Mouse (Mus musculus) hindlimb bud, embryonic 11.5 days (tissue): ENCODE data around the gene Epha6.

ENCODE experiments used
- DNase-seq: peaks from one replicate; pipeline ENCODE4 v3.0.0-alpha.2; 2012; ENCODE audit warnings: low read depth, low spot score; ENCODE audit errors: extremely low spot score

Gene Epha6

DNA sequence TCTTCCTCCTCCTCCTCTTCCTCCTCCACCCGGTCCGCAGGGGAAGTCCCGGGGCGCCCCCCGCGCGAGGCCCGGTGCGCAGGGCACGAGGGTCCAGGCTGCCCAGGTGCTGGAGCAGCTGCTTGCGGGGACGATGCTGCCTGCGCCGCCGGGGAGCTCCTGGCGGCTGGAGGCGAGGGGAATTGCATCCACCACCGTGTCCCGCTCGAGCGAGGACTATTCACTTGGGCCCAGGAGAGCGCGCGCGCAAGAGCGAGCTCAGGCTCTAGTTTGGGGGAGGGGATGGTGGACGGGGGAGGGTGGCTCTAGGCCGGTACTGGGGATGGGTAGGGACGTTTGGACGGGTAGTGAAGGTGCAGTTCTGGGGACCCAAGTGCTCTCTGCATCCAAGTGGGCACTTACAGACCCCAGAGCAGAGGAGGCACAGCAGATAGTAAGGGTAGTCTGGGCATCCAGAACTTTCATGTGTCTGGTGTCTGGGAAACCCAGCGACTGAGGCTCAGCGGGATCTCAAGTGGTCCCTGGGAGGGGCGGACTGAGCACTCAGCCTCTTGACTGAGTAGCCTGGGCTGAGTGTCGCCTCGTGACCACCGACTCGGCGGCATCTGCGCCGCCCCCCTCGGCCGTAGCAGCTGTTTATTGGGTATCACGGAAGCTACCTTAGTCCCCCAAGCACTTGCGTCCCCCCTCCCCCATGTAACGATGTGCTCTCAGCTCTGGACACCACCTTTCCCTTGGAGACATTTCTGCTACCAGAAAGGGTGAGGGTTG, at the start of gene Epha6:
Gene Epha6, minus strand, starts transcription at position 471 of the 771 bp plus-strand sequence.
- DNase-seq, result no peak

DNA sequence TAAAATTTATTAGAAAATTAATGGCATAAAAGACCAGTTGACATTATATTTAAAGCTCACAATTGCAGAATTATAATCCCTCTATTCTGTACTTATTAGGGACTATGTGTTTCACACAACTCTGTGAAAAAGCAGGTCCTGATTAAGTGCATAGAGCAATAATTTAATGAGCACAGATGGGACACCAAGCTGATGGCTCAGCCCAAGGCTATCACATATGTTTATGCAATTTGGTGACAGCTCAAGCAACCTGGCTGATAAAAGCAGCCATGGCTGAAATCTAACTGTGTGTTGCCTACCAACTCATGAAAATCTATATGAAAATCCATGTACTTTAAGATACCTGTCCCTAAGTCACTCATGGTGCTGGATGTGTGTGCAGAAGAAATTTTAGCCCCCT, 46.4 kb upstream of the Epha6 start:
- DNase-seq, result no peak

DNA sequence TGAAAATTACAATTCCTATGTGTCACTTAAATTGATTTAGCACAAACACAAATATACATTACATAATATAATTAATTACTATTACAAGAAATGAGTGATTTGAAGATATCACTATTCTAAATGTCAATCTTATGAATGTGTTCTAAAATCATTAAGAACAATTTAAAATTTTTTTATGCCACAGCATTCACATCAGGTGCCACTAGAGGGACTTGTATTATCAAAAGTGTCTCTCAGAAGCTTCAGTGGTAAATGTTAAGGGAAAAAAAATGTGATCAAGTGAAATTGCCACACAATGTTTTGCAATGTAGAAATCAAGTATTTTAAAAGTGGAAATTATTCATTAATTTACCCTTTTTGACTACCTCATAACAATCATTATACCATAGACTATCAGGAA, 22.8 kb upstream of the Epha6 start:
- no peak for DNase-seq

- peak; percentile 16 for DNase-seq
Observed at GRCm38 (mm10) chr16:60605832-60606583, 677 bp upstream of the Epha6 start.

GRCm38 (mm10) chr16:60604613-60605012, 718 bp downstream of the Epha6 start:
- DNase-seq, result no peak

DNA sequence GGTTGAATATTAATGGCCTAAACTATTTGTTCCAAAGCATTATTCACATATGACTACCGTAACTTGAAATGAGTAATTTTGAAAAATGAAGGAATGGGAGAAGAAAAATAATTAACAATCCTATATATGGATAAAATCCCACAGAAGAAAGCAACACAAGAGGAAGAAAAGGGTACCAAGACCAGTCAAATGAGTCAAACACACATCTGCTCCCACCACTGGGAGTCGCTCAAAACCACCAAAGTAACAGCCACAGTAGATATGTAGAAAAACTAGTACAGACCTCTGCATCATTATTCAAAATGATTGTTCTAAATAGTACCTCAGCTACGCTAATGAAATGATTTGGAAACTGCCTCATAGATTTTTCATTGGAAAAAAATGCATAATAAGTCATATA, 20.0 kb downstream of the Epha6 start:
- no peak for DNase-seq

DNA sequence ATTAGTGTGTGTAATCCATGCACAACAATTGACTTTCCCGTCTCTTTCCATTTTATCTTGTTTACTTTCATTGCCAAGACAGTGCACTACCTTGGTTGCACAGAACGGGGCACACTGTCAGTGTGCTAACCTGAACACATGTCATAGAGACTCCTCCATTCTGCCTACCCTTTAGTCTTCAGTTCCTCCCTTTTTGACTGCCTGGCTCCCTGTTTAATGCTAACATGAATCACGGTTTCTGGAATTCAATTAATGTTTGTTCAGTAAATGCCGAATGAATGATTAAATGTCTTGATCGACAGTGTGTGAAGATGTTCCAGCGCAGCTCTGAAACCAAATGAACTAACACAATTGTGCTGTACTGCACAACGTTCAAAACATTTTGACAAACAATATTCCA, 20.6 kb downstream of the Epha6 start:
- DNase-seq, result no peak

DNA sequence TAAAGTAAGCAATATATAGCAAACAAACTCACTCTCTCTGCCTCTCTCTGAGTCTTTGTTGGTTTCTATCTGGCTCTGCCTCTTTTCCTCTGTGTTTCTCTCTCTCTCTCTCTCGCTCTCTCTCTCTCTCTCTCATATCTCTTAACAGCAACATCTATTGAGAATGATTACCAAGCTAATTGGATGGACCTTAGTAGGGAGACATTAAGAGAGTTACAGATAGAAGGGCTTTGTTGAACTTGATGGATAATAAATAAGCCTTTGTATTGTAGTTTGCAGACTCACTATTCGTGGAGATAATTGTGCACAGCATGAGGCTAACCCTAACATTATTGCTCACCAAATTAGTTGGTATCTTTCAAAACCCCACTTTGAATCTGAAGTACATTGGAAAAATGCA, 34.8 kb downstream of the Epha6 start:
- DNase-seq, result no peak

DNA sequence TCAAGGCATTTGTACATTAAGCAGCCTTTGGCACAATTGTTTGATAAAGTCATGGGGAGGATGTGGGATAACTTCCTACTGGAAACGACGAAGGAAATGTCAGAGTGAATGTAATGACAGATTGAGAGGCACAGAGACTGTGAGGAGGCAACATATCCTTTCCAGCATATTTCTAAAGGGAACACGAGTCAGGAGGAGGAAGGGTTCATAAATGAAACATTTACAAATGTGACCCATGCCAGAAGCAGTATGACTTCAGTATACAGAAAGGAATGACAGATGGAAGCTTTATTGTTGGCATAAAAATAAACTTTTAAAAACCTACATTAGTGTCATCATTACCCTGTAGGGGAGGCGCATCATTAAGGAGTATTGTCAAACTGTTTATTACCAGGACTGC, 60.9 kb downstream of the Epha6 start:
- DNase-seq, result no peak

DNA sequence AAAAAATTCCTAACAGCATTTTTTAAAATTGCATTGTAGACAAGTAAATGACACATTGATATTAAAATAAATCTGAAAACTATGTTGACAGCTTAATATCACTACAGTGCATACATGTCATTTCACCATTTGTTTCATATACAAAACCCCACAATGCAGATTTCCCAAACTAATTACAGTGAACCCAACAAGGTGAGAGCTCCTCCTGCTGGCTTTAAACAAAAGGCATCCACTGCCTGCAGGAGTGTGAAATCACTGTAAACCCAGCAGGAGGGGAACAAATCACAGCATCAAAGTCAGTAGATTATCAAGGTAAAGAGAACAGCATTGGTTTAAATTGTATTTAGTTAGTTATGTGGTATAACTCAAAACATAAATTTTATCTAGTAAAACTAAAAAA, 67.1 kb downstream of the Epha6 start:
- DNase-seq, result no peak

- DNase-seq, result no peak
Observed at GRCm38 (mm10) chr16:60509707-60510106, 95.6 kb downstream of the Epha6 start.

DNA sequence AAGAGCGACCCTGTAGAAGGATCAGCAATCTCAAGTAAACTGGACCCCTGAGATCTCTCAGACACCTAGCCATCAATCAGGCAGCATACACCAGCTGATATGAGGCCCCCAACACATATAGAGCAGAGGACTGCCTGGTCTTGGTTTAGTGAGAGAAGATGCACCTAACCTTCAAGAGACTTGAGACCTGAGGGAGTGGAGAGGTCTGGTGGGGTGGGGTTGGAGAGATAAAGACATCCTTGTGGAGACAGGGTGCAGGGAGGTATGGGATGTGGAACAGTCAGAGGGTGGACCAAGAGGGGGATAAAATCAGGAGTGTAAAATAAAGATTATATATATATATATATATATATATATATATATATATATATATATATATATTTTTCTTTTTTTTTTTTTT, 105.8 kb downstream of the Epha6 start:
- no peak for DNase-seq

GRCm38 (mm10) chr16:60475776-60476175, 129.6 kb downstream of the Epha6 start:
- DNase-seq, result no peak

- no peak for DNase-seq
Observed at GRCm38 (mm10) chr16:60468200-60468785, 137.0 kb downstream of the Epha6 start.

- DNase-seq, result no peak
Observed at GRCm38 (mm10) chr16:60435283-60435682, 170.0 kb downstream of the Epha6 start.

- no peak for DNase-seq
Observed at GRCm38 (mm10) chr16:60434241-60434640, 171.1 kb downstream of the Epha6 start.

DNA sequence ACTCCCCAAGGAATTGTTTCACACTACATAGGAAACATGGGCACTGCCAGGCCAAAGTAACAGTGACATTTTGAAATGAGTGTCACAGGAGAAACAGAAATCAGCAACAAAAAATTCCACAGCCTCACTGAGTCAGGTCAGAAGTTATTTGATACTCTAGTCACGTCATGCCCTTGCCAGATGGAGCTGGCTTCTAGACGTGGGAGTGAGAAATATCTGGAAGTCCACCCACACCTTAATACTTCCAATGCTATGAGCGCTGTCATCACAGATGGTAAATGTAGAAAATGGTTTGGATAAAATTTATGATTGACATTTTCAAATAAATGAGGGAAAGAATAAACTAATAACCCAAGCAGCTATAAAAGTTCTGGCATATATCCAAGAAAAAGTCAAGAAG, 210.0 kb downstream of the Epha6 start:
- no peak for DNase-seq

DNA sequence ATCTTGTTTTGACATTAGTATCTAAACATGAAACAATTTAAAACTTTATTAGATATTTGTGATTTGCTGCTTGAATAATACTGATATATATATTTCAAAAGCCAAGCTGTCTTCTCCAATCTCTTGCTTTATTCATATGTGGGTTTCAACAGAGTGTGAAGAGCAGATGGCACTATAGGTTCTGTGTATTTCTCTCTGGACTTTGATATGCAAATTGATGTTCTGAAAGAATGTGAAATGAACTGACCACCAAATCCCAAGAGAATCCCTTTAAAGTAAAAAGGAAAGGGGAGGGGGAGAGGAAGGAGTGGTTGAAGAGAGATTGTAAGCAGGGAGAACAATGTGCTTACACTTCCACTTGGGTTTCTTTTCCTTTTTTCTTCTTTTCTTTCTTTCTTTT, 212.4 kb downstream of the Epha6 start:
- no peak for DNase-seq

DNA sequence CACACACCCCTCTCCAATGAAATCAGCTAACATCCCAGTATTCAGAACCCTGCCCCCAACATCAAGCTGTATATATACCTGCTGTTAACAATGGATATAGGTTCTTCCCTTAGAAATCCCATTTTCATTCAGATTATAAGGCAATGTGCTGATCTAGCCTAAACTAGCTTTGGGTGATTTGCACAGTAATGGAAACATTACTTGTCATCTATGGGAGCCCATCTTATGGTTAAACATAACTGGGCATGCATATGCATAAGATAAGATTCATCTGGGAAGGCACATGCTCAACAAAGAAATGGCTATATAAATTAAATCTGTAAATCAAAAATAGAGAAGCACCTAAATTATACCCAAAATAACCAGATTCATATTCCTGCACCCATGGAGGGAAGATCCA, 230.2 kb downstream of the Epha6 start:
- no peak for DNase-seq

DNA sequence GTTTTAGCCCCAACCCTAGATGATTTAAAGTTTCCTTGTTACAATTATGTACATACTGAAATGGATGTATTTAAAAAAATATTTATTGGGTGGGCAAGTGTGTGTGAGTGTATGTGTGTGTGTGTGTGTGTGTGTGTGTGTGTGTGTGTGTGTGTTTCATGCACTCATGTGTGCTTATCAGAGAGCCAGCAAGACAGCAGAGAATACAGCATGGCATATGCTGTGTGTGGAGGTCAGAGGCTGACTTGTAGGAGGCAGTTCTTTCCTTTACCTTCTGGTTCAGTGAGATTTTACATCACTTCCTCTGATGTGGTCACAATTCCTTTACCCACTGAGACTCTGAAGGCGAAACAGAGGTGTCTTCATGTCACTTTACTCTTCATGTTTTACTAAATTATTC, 321.4 kb downstream of the Epha6 start:
- no peak for DNase-seq

DNA sequence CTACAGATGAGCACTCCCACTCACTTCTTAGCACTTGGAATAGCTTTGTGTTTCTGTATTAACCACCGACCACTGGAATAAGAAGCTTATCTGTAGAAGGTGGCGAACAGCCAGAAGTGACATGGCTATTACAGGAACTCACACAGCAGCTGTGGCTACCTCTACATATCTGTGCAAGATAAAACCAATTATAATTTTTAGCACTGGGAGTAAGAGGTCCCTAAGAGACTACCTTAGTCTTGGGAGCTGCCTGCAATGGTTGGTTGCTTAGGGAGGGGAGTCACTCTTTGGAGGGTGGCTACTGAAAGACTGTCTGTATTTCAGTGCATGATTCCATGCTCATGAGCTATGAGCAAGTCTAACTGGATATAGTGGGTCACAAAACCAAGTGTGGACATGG, 331.2 kb downstream of the Epha6 start:
- no peak for DNase-seq
